Mouse (Mus musculus) cortical plate, adult 2 months (tissue): ENCODE data around the gene Tbkbp1.

Experiments used
- CTCF ChIP-seq: fragments of 200-500 bp; IDR thresholded peaks from 2 replicates; pipeline ENCODE4 v1.5.1; 2011; ENCODE audit warnings: mild to moderate bottlenecking, control low read depth, low read length; ENCODE audit not compliant: insufficient read depth; ENCODE audit errors: extremely low read depth
- POLR2A ChIP-seq: fragments of 200-500 bp; IDR thresholded peaks from 2 replicates; pipeline ENCODE4 v1.6.1; 2011; ENCODE audit warnings: mild to moderate bottlenecking, low read length, control low read depth; ENCODE audit not compliant: insufficient read depth; ENCODE audit errors: extremely low read depth

DNA sequence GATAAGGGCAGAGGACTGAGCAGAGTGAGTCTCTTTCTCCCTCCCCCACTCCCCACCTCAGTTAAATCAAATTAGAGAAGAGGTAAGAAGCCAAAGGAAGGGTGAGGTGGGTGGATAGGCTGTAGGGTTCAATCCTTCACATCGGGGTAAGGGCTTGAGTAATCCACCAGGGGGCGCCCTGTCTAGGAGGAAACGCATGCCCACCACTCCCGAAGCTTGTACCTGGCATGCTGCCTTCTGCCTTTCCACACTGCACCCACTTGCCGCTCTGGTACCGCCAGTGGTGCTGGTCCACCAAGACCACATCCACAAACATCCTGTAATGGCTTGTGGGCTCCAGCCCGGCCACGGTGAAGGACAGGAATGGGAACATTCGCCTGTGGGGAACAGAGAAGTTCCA lies 49.6 kb downstream of the Tbkbp1 start:
- TF ChIP-seq CTCF (peak; percentile 50; the same call in 1 of the 2 replicates), POLR2A (no peak)
